Mouse (Mus musculus) lung, adult 2 months (tissue): ENCODE measurements around the gene Pip4k2c. TPM values are rescaled to one million over a fixed set of nuclear protein-coding genes. Genes with fewer than 3 reads are reported as not detected.
"Not testable (repeated sequence)": the region's sequence is repeated elsewhere in the genome, so short reads cannot be mapped to it uniquely, and the experiment has no call there.

ENCODE experiments used
- DNase-seq: peaks from one replicate; pipeline ENCODE4 v3.0.0; 2022
- H3K4me1 ChIP-seq: fragments of 200-500 bp; 2 replicates; pipeline ENCODE4 v1.6.1; 2011; ENCODE audit warnings: low read length; ENCODE audit not compliant: control insufficient read depth, insufficient read depth
- H3K4me3 ChIP-seq: fragments of 200-500 bp; replicated peaks from 2 replicates; pipeline ENCODE3; 2011; ENCODE audit warnings: low read depth, mild to moderate bottlenecking, control low read depth, low read length; ENCODE audit errors: extremely low read depth
- CTCF ChIP-seq: fragments of 200-500 bp; IDR thresholded peaks from 2 replicates; pipeline ENCODE4 v1.5.1; 2011; ENCODE audit warnings: mild to moderate bottlenecking, low read length, control low read depth; ENCODE audit not compliant: insufficient read depth
- POLR2A ChIP-seq: fragments of 200-500 bp; IDR thresholded peaks from 2 replicates; pipeline ENCODE4 v1.6.1; 2011; ENCODE audit warnings: low read depth, mild to moderate bottlenecking, control low read depth, low read length, borderline replicate concordance; ENCODE audit errors: extremely low read depth
- WGBS: fragments of 180-500 bp; shearing (Covaris S2); methylation state at CpG from one replicate; pipeline ENCODE4 v1.1.7; 2018; 5-methylcytosine and 5-hydroxymethylcytosine counted together
- polyA plus RNA-seq: library from polyadenylated mRNA; depleted of rRNA; stranded (reverse); fragments of >200 nt; gene quantifications from 2 replicates; pipeline ENCODE4 v1.2.3, GENCODE M21; 2012; rRNA removed

Pip4k2c gene
- polyA plus RNA-seq, 1 experiment = 45.7 TPM

GRCm38 (mm10) chr10:127156089-127156488 is 55.3 kb downstream of the Pip4k2c start:
- 62% methylated on average over 1 of the region's 1 CpGs for WGBS
- Histone ChIP-seq H3K4me1 (no peaks in the 10 kb centered on the region), H3K4me3 (no peak overlapping the region)
- no peak for DNase-seq
- no peak for TF ChIP-seq CTCF
- no peak for TF ChIP-seq POLR2A

GRCm38 (mm10) chr10:127154652-127155051 is 56.7 kb downstream of the Pip4k2c start:
- no peak overlapping the region for H3K4me3 ChIP-seq
- DNase-seq = no peak
- no peaks in the 10 kb centered on the region for H3K4me1 ChIP-seq
- TF ChIP-seq POLR2A (no peak), CTCF (no peak)
- WGBS = 87% methylated on average over 5 of the region's 5 CpGs

GRCm38 (mm10) chr10:127154241-127154640 is 57.1 kb downstream of the Pip4k2c start:
- no peak for TF ChIP-seq CTCF
- TF ChIP-seq POLR2A = no peak
- Histone ChIP-seq H3K4me3 (no peak overlapping the region), H3K4me1 (no peaks in the 10 kb centered on the region)
- DNase-seq = no peak
- 90% methylated on average over 2 of the region's 2 CpGs for WGBS

GRCm38 (mm10) chr10:127153323-127153722 is 58.1 kb downstream of the Pip4k2c start:
- DNase-seq = no peak
- TF ChIP-seq POLR2A (no peak), CTCF (no peak)
- Histone ChIP-seq H3K4me1 (no peaks in the 10 kb centered on the region), H3K4me3 (no peak overlapping the region)
- 89% methylated on average over 7 of the region's 7 CpGs for WGBS

DNA sequence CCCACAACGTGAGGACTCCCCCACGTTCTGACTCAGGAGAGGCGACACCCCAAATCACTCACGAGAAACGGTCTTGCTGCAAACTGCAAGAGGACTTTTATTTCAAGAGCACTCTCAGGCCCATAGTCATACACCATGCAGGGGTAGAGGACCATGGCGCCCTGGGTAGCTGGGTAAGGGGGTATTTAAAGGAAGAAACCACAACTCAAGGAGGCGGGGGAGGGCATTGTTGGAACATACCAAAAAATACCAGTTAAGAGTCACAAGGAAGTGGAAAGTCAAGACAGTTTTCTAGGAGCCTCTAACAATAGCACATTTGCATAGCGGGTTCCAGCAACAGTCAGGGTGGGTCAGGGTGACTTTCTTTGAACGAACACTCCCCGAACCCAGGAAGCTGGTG is 58.8 kb downstream of the Pip4k2c start:
- not testable (repeated sequence) for H3K4me3 ChIP-seq, H3K4me1 ChIP-seq, DNase-seq
- 82% methylated on average over 10 of the region's 10 CpGs for WGBS

DNA sequence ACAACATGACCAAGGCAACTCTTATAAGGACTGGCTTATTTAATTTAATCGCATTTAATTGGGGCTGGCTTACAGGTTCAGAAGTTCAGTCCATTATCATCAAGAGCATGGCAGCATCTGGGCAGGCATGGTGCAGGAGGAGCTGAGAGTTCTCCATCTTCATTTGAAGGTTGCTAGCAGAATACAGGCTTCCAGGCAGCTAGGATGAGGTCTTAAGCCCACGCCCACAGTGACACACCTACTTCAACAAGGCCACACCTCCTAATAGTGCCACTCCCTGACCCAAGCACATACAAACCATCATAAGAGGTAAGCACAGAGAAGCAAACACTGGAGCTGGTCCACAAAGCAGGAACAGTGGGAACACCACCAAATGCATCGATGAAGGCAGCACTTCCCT is 60.2 kb downstream of the Pip4k2c start:
- DNase-seq, H3K4me1 ChIP-seq, H3K4me3 ChIP-seq: not testable (repeated sequence)
- 73% methylated on average over 3 of the region's 3 CpGs for WGBS

- no peak for TF ChIP-seq POLR2A
These were observed 60.9 kb downstream of the Pip4k2c start for GRCm38 (mm10) chr10:127150471-127150872.

GRCm38 (mm10) chr10:127147135-127147534 is 64.2 kb downstream of the Pip4k2c start:
- Histone ChIP-seq H3K4me3 (no peak overlapping the region), H3K4me1 (no peaks in the 10 kb centered on the region)
- no peak for TF ChIP-seq CTCF
- no peak for TF ChIP-seq POLR2A
- 60% methylated on average over 6 of the region's 6 CpGs for WGBS
- no peak for DNase-seq

More at GRCm38 (mm10) chr10:127150471-127150872, 60.9 kb downstream of the Pip4k2c start:
- Histone ChIP-seq H3K4me1 (no peaks in the 10 kb centered on the region), H3K4me3 (no peak overlapping the region)
- 64% methylated on average over 4 of the region's 4 CpGs for WGBS
- DNase-seq = no peak

Other genes starting within 250 kb of the Pip4k2c start
- 182 and 227 TPM in 2 replicates for gene Ctdsp2, start 232.9 kb downstream of the Pip4k2c start, polyA plus RNA-seq
- 0.12 and 0.30 TPM in 2 replicates for gene Avil, start 210.9 kb downstream of the Pip4k2c start, polyA plus RNA-seq
- gene Tsfm, start 180.7 kb downstream of the Pip4k2c start, polyA plus RNA-seq = 22.4 and 25.1 TPM in 2 replicates
- 8.9 and 14.5 TPM in 2 replicates for gene Mettl1, start 170.2 kb downstream of the Pip4k2c start, polyA plus RNA-seq
- gene Eef1akmt3, start 170.1 kb downstream of the Pip4k2c start, polyA plus RNA-seq = 0.17 and 0.38 TPM in 2 replicates
- gene Cyp27b1, start 163.3 kb downstream of the Pip4k2c start, polyA plus RNA-seq = 0.14 and 0.26 TPM in 2 replicates
- gene March9, start 151.4 kb downstream of the Pip4k2c start, polyA plus RNA-seq = 5.4 and 6.1 TPM in 2 replicates
- gene Cdk4, start 148.1 kb downstream of the Pip4k2c start, polyA plus RNA-seq = 151 and 182 TPM in 2 replicates
- 60.8 and 99.3 TPM in 2 replicates for gene Tspan31, start 141.3 kb downstream of the Pip4k2c start, polyA plus RNA-seq
- gene Agap2, start 136.3 kb downstream of the Pip4k2c start, polyA plus RNA-seq = 5.2 and 7.7 TPM in 2 replicates
- gene Os9, start 90.5 kb downstream of the Pip4k2c start, polyA plus RNA-seq = 89.5 and 111 TPM in 2 replicates
- 70.8 and 81.2 TPM in 2 replicates for gene B4galnt1, start 46.4 kb downstream of the Pip4k2c start, polyA plus RNA-seq
- 3.5 and 7.4 TPM in 2 replicates for gene Slc26a10, start 30.9 kb downstream of the Pip4k2c start, polyA plus RNA-seq
- gene Arhgef25, start 21.5 kb downstream of the Pip4k2c start, polyA plus RNA-seq = 29.1 and 36.7 TPM in 2 replicates
- gene Dtx3, start 15.9 kb downstream of the Pip4k2c start, polyA plus RNA-seq = 134 and 157 TPM in 2 replicates
- gene Kif5a, start 51.8 kb upstream of the Pip4k2c start, polyA plus RNA-seq = 1.3 TPM in 2 replicates
- 149 and 178 TPM in 2 replicates for gene Dctn2, start 54.8 kb upstream of the Pip4k2c start, polyA plus RNA-seq
- 52.2 and 57.6 TPM in 2 replicates for gene Mbd6, start 77.4 kb upstream of the Pip4k2c start, polyA plus RNA-seq
- gene Mars, start 100.2 kb upstream of the Pip4k2c start, polyA plus RNA-seq = 35.4 and 36.9 TPM in 2 replicates
- 18.2 and 19.2 TPM in 2 replicates for gene Arhgap9, start 110.4 kb upstream of the Pip4k2c start, polyA plus RNA-seq
- 11.1 and 11.2 TPM in 2 replicates for gene Gli1, start 130.4 kb upstream of the Pip4k2c start, polyA plus RNA-seq
- 0.02 TPM in 1 of 2 replicates, not detected in the other for gene Inhbe, start 142.8 kb upstream of the Pip4k2c start, polyA plus RNA-seq
- gene Inhbc, start 158.8 kb upstream of the Pip4k2c start, polyA plus RNA-seq = not detected in 2 replicates
- 90.3 and 129 TPM in 2 replicates for gene R3hdm2, start 168.7 kb upstream of the Pip4k2c start, polyA plus RNA-seq